Mouse (Mus musculus) activated CD4-positive, CD25-positive, alpha-beta regulatory T cell, adult 4 months (primary cell): Measurements from ENCODE around the gene Fam24b. TPM values are rescaled to one million over a fixed set of nuclear protein-coding genes. Genes with fewer than 3 reads are reported as not detected.

Experiments
- polyA plus RNA-seq, 2 experiments: library from polyadenylated mRNA; unstranded; fragments of 100-300 nt; shearing (Covaris generic); gene quantifications; one replicate each; pipeline ENCODE4 v1.2.1; 2017

Fam24b gene
- polyA plus RNA-seq, 2 experiments from 2014 or later = not detected

Other genes starting within 250 kb of the Fam24b start
- not detected for gene 4933402N03Rik, start 183.2 kb downstream of the Fam24b start, polyA plus RNA-seq
- not detected for gene 5430419D17Rik, start 155.1 kb downstream of the Fam24b start, polyA plus RNA-seq
- not detected for gene Cuzd1, start 7.2 kb downstream of the Fam24b start, polyA plus RNA-seq
- not detected for gene Fam24a, start 4.3 kb upstream of the Fam24b start, polyA plus RNA-seq
- gene 2310057M21Rik, start 33.2 kb upstream of the Fam24b start, polyA plus RNA-seq = 10 to 100 TPM; 12.7 to 18.5 TPM
- 10 to 100 TPM; 33.6 to 39.6 TPM for gene Pstk, start 41.6 kb upstream of the Fam24b start, polyA plus RNA-seq
- gene Ikzf5, start 81.0 kb upstream of the Fam24b start, polyA plus RNA-seq = 10 to 100 TPM; 23.1 to 28.7 TPM
- gene Acadsb, start 81.1 kb upstream of the Fam24b start, polyA plus RNA-seq = 10 to 100 TPM; 33.3 to 36.3 TPM
- not detected for gene Hmx3, start 213.4 kb upstream of the Fam24b start, polyA plus RNA-seq
- gene Hmx2, start 219.3 kb upstream of the Fam24b start, polyA plus RNA-seq = under 1 TPM in 1 of 2 experiments, not detected in 1; 0.32 TPM
- 100 to 1,000 TPM; 176 to 222 TPM for gene Bub3, start 230.7 kb upstream of the Fam24b start, polyA plus RNA-seq